Mouse (Mus musculus) stomach, embryonic 14.5 days (tissue): ENCODE results near the gene Atoh8. TPM values are rescaled to one million over a fixed set of nuclear protein-coding genes. Genes with fewer than 3 reads are reported as not detected.

ENCODE experiments used
- ATAC-seq: fragments of 200-750 bp; cut with Nextera tagmentation; 2 replicates; pipeline ENCODE4 v1.8.0; 2017; ENCODE audit warnings: low read depth, moderate TSS enrichment; ENCODE audit not compliant: insufficient number of reproducible peaks, insufficient read depth, low FRiP score
- H3K27ac ChIP-seq: fragments of 300-500 bp; sonication (generic); 2 replicates; pipeline ENCODE4 v1.5.1; 2014; ENCODE audit warnings: mild to moderate bottlenecking, low read length, moderate library complexity, mixed read lengths
- H3K27me3 ChIP-seq: fragments of 300-500 bp; sonication (generic); 2 replicates; pipeline ENCODE4 v1.6.1; 2014; ENCODE audit warnings: low read length, control low read depth, mixed read lengths; ENCODE audit not compliant: control insufficient read depth, insufficient read depth
- H3K36me3 ChIP-seq: fragments of 300-500 bp; sonication (generic); 2 replicates; pipeline ENCODE4 v1.6.1; 2014; ENCODE audit warnings: mild to moderate bottlenecking, control low read depth, low read length, moderate library complexity, mixed read lengths; ENCODE audit not compliant: control insufficient read depth, insufficient read depth
- H3K4me1 ChIP-seq: fragments of 300-500 bp; sonication (generic); 2 replicates; pipeline ENCODE4 v1.6.1; 2014; ENCODE audit warnings: low read length, control low read depth, mixed read lengths; ENCODE audit not compliant: control insufficient read depth, insufficient read depth
- H3K4me2 ChIP-seq: fragments of 300-500 bp; sonication (generic); replicated peaks from 2 replicates; pipeline ENCODE4 v1.6.1; 2014; ENCODE audit warnings: low read depth, low read length, control low read depth
- H3K4me3 ChIP-seq: fragments of 300-500 bp; sonication (generic); 2 replicates; pipeline ENCODE4 v1.5.1; 2014; ENCODE audit warnings: low read depth, low read length, control low read depth
- H3K9ac ChIP-seq: fragments of 300-500 bp; sonication (generic); replicated peaks from 2 replicates; pipeline ENCODE4 v1.6.1; 2014; ENCODE audit warnings: low read depth, mild to moderate bottlenecking, control low read depth, low read length, moderate library complexity, mixed read lengths
- H3K9me3 ChIP-seq: fragments of 300-500 bp; sonication (generic); 2 replicates; pipeline ENCODE4 v1.6.1; 2016; ENCODE audit warnings: low read depth, low read length, control low read depth; ENCODE audit not compliant: control insufficient read depth
- WGBS: fragments of 180-500 bp; shearing (Covaris S2); extraction: QIAGEN DNeasy Blood & Tissue Kit; methylation state at CpG from one replicate; pipeline ENCODE4 v1.1.7; 2014; 5-methylcytosine and 5-hydroxymethylcytosine counted together
- polyA plus RNA-seq: library from polyadenylated mRNA; unstranded; fragments of >200 nt; fragmentation: Nextera tagmentation; extraction: Ambion mirVana; gene quantifications from 2 replicates; pipeline ENCODE4 v1.2.1, GENCODE M21; 2014

The Atoh8 gene
- polyA plus RNA-seq, 1 experiment from 2014 or later, result 9.9 TPM

- Histone ChIP-seq H3K9ac (no peak overlapping the region), H3K4me3 (no peak overlapping the region), H3K36me3 (no peaks in the 10 kb centered on the region), H3K4me1 (0 out of 2 replicates have a peak, but pooled peaks cover 4% of the 10 kb centered on the region), H3K4me2 (no peak overlapping the region), H3K9me3 (no peaks in the 10 kb centered on the region), H3K27me3 (no peaks in the 10 kb centered on the region), H3K27ac (no peak overlapping the region)
- ATAC-seq, result no peak
- WGBS, result 67% methylated on average over 10 of the region's 10 CpGs
Measured at GRCm38 (mm10) chr6:72159861-72160395, 75.4 kb downstream of the Atoh8 start.

GRCm38 (mm10) chr6:72158966-72159764 lies 76.2 kb downstream of the Atoh8 start:
- Histone ChIP-seq H3K27ac (no peak overlapping the region), H3K4me1 (0 out of 2 replicates have a peak, but pooled peaks cover 4% of the 10 kb centered on the region), H3K4me2 (no peak overlapping the region), H3K9me3 (no peaks in the 10 kb centered on the region), H3K4me3 (no peak overlapping the region), H3K36me3 (no peaks in the 10 kb centered on the region), H3K9ac (no peak overlapping the region), H3K27me3 (no peaks in the 10 kb centered on the region)
- ATAC-seq, result no peak
- 85% methylated on average over 8 of the region's 8 CpGs for WGBS

Other genes with a start within 250 kb of the Atoh8 start
- gene St3gal5, start 138.0 kb downstream of the Atoh8 start, polyA plus RNA-seq, result 27.0 and 28.3 TPM in 2 replicates
- not detected in 2 replicates for gene Sftpb, start 69.0 kb upstream of the Atoh8 start, polyA plus RNA-seq
- gene Usp39, start 109.6 kb upstream of the Atoh8 start, polyA plus RNA-seq, result 52.3 and 52.5 TPM in 2 replicates
- 33.9 and 34.3 TPM in 2 replicates for gene 0610030E20Rik, start 111.7 kb upstream of the Atoh8 start, polyA plus RNA-seq
- gene Tmem150a, start 119.9 kb upstream of the Atoh8 start, polyA plus RNA-seq, result 13.8 and 15.3 TPM in 2 replicates
- gene Rnf181, start 131.4 kb upstream of the Atoh8 start, polyA plus RNA-seq, result 106 and 109 TPM in 2 replicates
- gene Vamp5, start 144.9 kb upstream of the Atoh8 start, polyA plus RNA-seq, result 22.6 and 26.3 TPM in 2 replicates
- 194 and 206 TPM in 2 replicates for gene Vamp8, start 155.1 kb upstream of the Atoh8 start, polyA plus RNA-seq
- 23.2 TPM in 2 replicates for gene Ggcx, start 178.7 kb upstream of the Atoh8 start, polyA plus RNA-seq
- 333 and 352 TPM in 2 replicates for gene Mat2a, start 204.0 kb upstream of the Atoh8 start, polyA plus RNA-seq